Mouse (Mus musculus) adrenal gland, postnatal 14 days (tissue): ENCODE data around the gene Phyh. TPM values are rescaled to one million over a fixed set of nuclear protein-coding genes. Genes with fewer than 3 reads are reported as not detected.
"Not testable (repeated sequence)": the region's sequence is repeated elsewhere in the genome, so short reads cannot be mapped to it uniquely, and the experiment has no call there.

ENCODE experiments used
- DNase-seq: peaks from one replicate; pipeline ENCODE4 v3.0.0; 2021; ENCODE audit warnings: mixed read lengths
- total RNA-seq: library from RNA; stranded (reverse); gene quantifications from 2 replicates; pipeline ENCODE4 v1.2.3, GENCODE M21; 2021

Gene Phyh
- total RNA-seq, 1 experiment from 2014 or later, result 447 TPM

GRCm38 (mm10) chr2:4917326-4918021 is 1.3 kb upstream of the Phyh start:
- peak; percentile 73 for DNase-seq

DNA sequence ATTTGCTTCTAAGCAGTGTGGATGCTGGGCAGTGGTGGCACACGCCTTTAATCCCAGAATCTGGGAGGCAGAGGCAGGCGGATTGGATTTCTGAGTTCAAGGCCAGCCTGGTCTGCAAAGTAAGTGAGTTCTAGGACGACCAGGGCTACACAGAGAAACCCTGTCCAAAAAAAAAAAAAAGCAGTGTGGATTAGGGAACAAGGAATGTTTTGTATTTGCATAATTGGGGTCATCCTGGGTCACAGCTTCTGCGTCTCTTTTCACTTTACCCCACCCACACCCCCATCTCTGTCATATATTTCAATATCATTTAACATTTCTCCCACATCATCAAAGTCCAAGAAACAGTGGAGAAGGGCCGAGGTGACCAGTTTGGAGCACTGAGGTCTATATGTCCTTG is 2.2 kb downstream of the Phyh start:
- no peak for DNase-seq

- DNase-seq, result no peak
Measured at GRCm38 (mm10) chr2:4922476-4923164, 3.8 kb downstream of the Phyh start.

DNA sequence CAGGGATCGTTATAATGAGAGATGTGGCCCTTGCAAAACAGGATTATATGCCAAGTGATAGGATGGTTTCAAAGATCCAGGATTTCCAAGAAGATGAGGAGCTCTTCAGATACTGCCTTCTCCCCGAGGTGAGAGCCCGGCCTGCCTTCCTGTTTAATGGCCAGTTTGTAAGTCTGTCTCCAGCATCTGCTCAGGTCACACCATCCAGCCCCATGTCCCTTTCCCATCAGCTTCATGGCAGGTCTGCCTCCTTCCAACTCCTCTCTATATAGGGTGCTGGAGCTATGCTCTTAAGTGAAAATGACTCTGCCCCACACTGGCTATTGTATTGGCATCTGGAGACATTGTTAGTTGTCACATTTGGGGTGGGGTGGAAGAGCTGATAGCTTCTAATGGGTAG is 8.6 kb downstream of the Phyh start:
- no peak for DNase-seq

GRCm38 (mm10) chr2:4929230-4929629 is 10.4 kb downstream of the Phyh start:
- no peak for DNase-seq

DNA sequence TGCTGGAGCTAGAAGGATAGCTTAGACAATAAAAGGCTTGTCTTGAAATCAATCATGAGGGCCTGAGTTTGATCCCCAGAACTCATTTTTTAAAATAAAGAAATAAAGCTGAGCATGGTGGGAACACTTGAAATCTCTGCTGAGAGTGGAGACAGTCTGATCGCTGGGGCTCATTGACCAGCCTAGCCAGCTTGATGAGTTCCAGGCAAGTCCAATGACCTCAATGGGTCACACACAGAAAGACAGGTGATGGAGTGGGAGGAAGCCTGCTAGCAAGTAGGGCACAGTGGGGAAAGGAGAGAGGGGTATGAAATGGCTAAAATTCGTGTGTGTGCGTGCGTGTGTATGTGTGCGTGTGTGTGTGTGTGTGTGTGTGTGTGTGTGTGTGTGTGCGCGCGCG is 15.7 kb downstream of the Phyh start:
- DNase-seq, result no peak

DNA sequence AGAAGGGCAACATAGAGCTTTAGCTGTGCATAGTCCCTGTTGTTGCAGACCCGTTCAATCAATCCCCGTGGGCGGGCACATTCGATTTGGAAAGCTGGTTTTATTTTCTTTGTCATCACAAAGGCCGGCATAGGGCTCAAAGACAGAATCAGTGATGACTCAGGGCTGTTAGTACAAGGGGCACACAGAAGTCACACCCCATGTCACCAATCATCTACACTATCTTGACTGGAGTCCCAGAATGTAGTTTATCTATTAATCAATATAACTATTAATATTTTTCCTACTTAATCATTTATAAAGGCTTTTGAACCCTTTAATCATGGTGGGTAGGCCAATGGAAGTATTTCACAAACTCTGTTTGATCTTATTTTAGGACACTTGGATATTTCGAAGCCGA is 19.1 kb downstream of the Phyh start:
- no peak for DNase-seq

GRCm38 (mm10) chr2:4940861-4941260 is 22.0 kb downstream of the Phyh start:
- DNase-seq, result no peak

- not testable (repeated sequence) for DNase-seq
Measured at GRCm38 (mm10) chr2:4949691-4950090, 30.9 kb downstream of the Phyh start.

GRCm38 (mm10) chr2:4950986-4951385 is 32.2 kb downstream of the Phyh start:
- DNase-seq, result no peak

DNA sequence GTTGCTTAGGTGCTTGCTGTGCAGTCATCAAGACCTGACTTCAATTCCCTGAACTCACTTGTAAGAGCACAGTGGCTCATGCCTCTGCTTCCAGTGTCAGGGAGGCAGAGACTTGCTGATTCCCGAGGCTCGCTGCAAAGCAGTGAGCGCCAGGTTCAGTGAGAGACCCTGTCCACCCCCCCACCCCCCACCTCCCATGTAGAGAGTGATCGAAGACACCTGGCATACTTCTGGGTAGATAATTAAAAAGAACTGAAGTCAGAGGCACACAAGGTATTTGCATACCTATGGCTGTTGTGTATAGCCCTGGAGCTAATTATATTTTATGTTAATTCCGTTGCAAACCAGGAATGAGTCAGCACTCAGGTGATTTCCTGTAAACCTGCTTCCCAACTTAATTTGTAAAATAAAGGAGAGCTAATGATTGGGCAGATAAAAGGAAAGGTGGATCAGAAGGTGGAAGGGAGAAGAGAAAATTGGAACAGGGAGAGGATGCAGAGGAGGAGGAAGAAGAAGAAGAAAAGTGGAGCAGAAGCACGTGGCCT is 35.5 kb downstream of the Phyh start:
- no peak for DNase-seq

DNA sequence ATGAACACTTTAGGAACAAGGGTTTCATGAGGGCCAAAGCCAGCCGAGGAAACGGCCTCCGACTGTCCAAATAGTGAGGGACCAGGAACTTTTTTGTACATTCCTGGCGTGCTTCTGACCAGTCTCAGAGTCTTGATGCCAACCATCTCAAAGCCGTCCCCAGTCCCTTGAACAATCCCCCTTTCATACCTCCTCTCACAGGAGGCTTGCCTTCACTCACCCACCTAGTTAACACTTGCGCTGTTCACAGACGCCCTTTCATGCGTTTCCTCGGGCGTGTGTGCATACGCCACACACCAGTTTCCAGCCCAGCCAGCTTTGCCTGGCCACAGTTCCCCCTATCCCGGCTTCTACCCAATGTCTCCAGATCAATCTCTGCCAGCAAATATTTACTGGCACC is 39.2 kb downstream of the Phyh start:
- DNase-seq, result no peak

DNA sequence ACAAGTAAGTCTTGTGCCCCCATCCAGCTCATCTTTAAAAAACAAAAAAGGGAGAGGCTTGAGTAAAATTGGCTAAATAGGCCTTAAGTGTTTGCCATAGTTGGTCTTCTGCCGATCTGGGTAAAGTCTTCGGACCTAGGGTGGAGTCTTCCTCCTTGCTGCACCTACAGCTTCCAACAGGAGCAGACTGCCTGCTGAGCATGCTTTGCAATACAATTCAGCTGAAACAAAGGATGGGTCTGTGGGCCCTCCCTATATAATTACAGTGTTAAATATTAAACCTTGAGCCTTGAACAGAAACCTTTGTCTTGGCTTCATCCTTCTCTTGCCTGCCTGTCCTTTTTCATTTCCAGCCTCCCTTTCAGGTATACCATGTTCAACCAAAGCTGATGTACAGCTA is 49.0 kb downstream of the Phyh start:
- no peak for DNase-seq

DNA sequence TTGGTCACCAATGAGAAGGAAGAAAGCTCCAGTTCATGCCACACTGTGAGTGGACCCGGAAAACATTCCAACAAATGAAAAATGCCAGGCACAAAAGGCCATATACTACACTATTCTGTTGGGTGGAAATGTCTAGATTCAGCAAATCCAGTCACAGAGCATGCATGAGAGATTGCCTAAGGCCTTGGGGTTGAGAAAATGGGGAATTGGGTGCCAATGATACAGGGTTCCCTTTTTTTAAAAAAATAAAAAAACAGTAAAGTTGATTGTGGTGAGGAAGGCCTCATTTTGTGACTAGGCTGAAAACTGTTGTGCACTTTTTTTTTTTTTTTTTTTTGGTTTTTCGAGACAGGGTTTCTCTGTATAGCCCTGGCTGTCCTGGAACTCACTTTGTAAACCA is 50.3 kb downstream of the Phyh start:
- DNase-seq, result no peak

- no peak for DNase-seq
Measured at GRCm38 (mm10) chr2:4975807-4976206, 57.0 kb downstream of the Phyh start, which contains the start of gene Ucma. Gene Ucma (plus strand): TSS chr2:4976122.

DNA sequence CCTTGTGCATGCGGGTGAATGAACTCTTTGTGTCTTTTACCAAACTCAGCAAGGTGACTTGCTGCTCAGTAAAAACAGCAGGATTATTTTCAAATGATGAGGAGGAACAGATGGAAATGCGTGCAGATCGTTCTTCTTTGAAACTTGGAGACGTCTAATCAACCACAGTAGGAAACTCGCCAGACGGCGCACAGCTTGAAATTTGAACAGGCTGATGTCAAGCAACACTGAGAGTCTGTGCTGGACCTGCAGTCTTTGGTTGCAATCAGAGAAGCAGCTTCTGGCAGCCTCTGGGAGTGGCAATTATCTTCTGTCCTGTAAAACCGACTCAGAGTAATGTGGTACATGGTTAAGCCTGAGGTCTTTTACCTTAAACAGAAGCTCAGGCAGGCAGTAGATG is 59.3 kb downstream of the Phyh start:
- no peak for DNase-seq

DNA sequence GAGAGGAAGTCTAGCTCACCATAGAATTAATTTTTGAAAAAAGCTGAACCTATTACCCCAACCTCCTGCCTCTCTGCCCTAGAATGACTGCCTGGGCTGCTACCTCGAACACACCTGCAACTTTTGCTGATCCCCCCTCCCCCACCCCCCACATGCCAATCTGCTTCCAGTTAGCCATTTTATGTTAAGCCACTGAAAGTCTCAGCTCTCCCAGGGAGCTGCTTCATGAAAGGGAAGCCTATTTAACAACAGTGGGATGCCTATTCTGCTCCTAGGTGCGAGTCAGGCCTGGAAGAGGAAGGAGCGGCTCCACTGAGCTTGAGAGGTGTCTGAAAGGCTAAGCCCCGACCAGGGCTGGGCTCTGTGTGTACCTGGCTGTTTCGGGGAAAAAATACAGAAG is 65.2 kb downstream of the Phyh start:
- DNase-seq, result no peak

DNA sequence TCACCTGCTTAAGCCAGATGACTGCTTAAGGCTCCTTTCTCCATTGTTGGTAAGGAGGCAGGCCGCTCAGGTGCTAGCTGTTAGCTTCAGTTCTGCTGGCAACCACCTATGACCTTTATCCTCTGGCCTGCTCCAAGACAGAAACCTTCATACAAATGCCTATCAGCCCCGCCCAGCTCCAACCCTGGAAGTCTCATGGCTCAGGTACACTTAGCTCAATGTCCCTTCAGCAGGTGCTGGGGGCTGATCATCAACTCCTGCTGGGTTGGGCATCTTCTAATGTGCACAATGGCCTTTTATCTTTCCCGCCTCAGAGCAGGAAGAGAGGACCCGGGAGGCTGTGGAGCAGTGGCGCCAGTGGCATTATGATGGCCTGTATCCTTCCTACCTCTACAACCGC is 66.2 kb downstream of the Phyh start:
- DNase-seq, result no peak

GRCm38 (mm10) chr2:4986798-4987197 is 68.0 kb downstream of the Phyh start:
- no peak for DNase-seq

GRCm38 (mm10) chr2:4987388-4988180 is 68.8 kb downstream of the Phyh start:
- DNase-seq, result no peak
